Mouse (Mus musculus): Measurements from ENCODE around the gene Ocm. TPM values are rescaled to one million over a fixed set of nuclear protein-coding genes. Genes with fewer than 3 reads are reported as not detected.

The Ocm gene
- total and polyA plus RNA-seq, 3 experiments, result not detected

DNA sequence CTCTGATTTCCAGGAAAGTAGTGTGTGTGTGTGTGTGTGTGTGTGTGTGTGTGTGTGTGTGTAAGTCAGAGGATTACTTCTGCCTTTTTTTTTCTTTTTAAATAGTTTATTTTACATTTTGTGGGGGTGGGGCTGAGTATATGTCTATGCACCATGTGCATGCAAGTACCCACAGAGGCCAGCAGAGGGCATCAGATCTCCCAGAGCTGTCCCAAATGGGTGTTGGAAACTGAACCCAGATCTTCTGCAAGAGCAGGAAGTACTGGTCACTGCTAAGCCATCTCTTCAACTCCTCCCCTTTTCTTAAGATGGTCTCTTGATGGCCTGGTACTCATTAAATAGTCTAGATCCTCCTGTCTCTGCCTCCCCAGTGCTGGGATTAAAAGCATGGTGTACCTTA, 24.8 kb upstream of the Ocm start:
- Histone ChIP-seq H3K4me2 (ENCODE audit: insufficient read depth, low read depth, poor library complexity, severe bottlenecking) (no peak overlapping the region), H3K36me3 (replicated peaks in 1 of 2; ENCODE audit: control insufficient read depth in 1 of 2, insufficient read depth in 1 of 2, low read length in 1 of 2) (no peaks in the 10 kb centered on the region), H3K79me2 (replicated peaks; ENCODE audit: control insufficient read depth, extremely low read depth, insufficient read depth, poor library complexity, severe bottlenecking) (no peaks in the 10 kb centered on the region), H3K27ac (ENCODE audit: insufficient read depth, low read depth) (no peak overlapping the region), H3K4me3 (replicated peaks in 1 of 3; ENCODE audit: low read depth in 2 of 3, low read length in 2 of 3, poor library complexity in 1 of 3) (no peak overlapping the region), H3K9ac (ENCODE audit: insufficient read depth, low read depth) (no peak overlapping the region), H3K4me1 (ENCODE audit: control insufficient read depth in 1 of 2, insufficient read depth in 2 of 2) (peaks cover 0 to 11% of the 10 kb centered on the region in 2 experiments; a peak in 2 of 4 replicates), H3K9me3 (replicated peaks; ENCODE audit: low read length) (no peaks in the 10 kb centered on the region), H3K27me3 (replicated peaks) (no peaks in the 10 kb centered on the region)
- dilution Hi-C loops (cut with MboI; ENCODE audit: extremely low pct_ligation_motif_present, extremely low pct_unique_long_range_greater_than_20kb, low sequenced_read_pairs) (no loop called here), in situ Hi-C loops (cut with MboI; ENCODE audit: low pct_ligation_motif_present, low pct_unique_long_range_greater_than_20kb, low sequenced_read_pairs) (no loop called here)
- peak; percentile 42 for DNase-seq (ENCODE audit: extremely low read depth)
- TF ChIP-seq E2F4 (IDR thresholded peaks at IDR 0.05; ENCODE audit: insufficient replicate concordance, low read depth, low read length) (no peak), SMC3 (IDR thresholded peaks at IDR 0.05; ENCODE audit: low read depth, low read length) (peak; percentile 72), CTCF (conservative IDR thresholded peaks at IDR 0.05 in 1 of 2, IDR thresholded peaks at IDR 0.05 in 1 of 2; ENCODE audit: low read depth in 2 of 2, low read length in 2 of 2) (peak; percentile 30 to 76; a peak in 2 of 4 replicates), MYC (IDR thresholded peaks at IDR 0.05; ENCODE audit: low read depth, low read length) (peak; percentile 63; the same call in 1 of the 2 replicates), RAD21 (IDR thresholded peaks at IDR 0.05; ENCODE audit: low read depth, low read length) (peak; percentile 50)

DNA sequence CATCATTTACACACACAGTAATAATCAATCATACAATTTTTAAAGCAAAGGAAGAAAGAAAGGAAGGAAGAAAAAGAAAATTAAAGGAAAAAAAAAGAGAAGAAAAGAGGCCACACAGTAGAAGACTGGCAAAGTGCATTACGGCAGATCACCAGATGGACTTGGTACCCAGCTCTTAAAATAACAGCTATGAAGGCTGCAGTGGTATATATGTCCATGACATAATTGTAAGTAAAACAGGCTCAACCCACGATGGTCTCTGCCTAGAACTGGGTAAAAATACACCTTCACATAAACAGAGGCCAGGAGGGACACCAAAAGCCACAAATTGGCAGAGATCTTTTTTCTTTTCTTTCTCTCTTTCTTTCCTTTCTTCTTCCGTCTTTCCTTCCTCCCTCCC, 23.4 kb upstream of the Ocm start:
- in situ Hi-C loops (cut with MboI; ENCODE audit: low pct_ligation_motif_present, low pct_unique_long_range_greater_than_20kb, low sequenced_read_pairs) (loop anchor here (25.0 kb wide), 1 partner anchor 687 kb away; no protein-coding TSS in a partner anchor), dilution Hi-C loops (cut with MboI; ENCODE audit: extremely low pct_ligation_motif_present, extremely low pct_unique_long_range_greater_than_20kb, low sequenced_read_pairs) (no loop called here)
- H3K36me3 ChIP-seq (replicated peaks in 1 of 2; ENCODE audit: control insufficient read depth in 1 of 2, insufficient read depth in 1 of 2, low read length in 1 of 2), result no peaks in the 10 kb centered on the region
- H3K4me2 ChIP-seq (ENCODE audit: insufficient read depth, low read depth, poor library complexity, severe bottlenecking), result no peak overlapping the region
- H3K79me2 ChIP-seq (replicated peaks; ENCODE audit: control insufficient read depth, extremely low read depth, insufficient read depth, poor library complexity, severe bottlenecking), result no peaks in the 10 kb centered on the region
- TF ChIP-seq ZKSCAN1 (IDR thresholded peaks at IDR 0.05; ENCODE audit: borderline replicate concordance, low read depth, low read length) (no peak), NELFE (IDR thresholded peaks at IDR 0.05; ENCODE audit: low read depth, low read length) (no peak), E2F4 (IDR thresholded peaks at IDR 0.05; ENCODE audit: insufficient replicate concordance, low read depth, low read length) (no peak), MAZ (IDR thresholded peaks at IDR 0.05; ENCODE audit: low read depth, low read length) (no peak), IRF4 (IDR thresholded peaks at IDR 0.05; ENCODE audit: low read depth, low read length) (no peak), CTCF (conservative IDR thresholded peaks at IDR 0.05 in 1 of 2, IDR thresholded peaks at IDR 0.05 in 1 of 2; ENCODE audit: low read depth in 2 of 2, low read length in 2 of 2) (no peak), EP300 (IDR thresholded peaks at IDR 0.05; ENCODE audit: low read length) (no peak), NRF1 (IDR thresholded peaks at IDR 0.05; ENCODE audit: low read depth, low read length) (no peak), ELF1 (IDR thresholded peaks at IDR 0.05; ENCODE audit: low read depth, low read length) (no peak), USF1 (IDR thresholded peaks at IDR 0.05; ENCODE audit: low read depth, low read length) (no peak), RCOR1 (conservative IDR thresholded peaks at IDR 0.05; ENCODE audit: low read depth, low read length) (no peak), POLR2A (IDR thresholded peaks at IDR 0.05; ENCODE audit: low read depth, low read length) (no peak), BHLHE40 (IDR thresholded peaks at IDR 0.05; ENCODE audit: low read depth, low read length) (no peak), JUN (IDR thresholded peaks at IDR 0.05; ENCODE audit: insufficient read depth, low read depth, low read length) (no peak), MXI1 (IDR thresholded peaks at IDR 0.05; ENCODE audit: low read depth, low read length) (no peak), ZC3H11A (IDR thresholded peaks at IDR 0.05; ENCODE audit: low read depth, low read length) (no peak), MAFK (IDR thresholded peaks at IDR 0.05; ENCODE audit: insufficient replicate concordance, low read length) (no peak)
- H3K9me3 ChIP-seq (replicated peaks; ENCODE audit: low read length), result no peaks in the 10 kb centered on the region
- no peak overlapping the region for H3K27ac ChIP-seq (ENCODE audit: insufficient read depth, low read depth)
- no peak overlapping the region for H3K9ac ChIP-seq (ENCODE audit: insufficient read depth, low read depth)
- H3K27me3 ChIP-seq (replicated peaks), result no peaks in the 10 kb centered on the region
- H3K4me3 ChIP-seq (replicated peaks in 1 of 3; ENCODE audit: low read depth in 2 of 3, low read length in 2 of 3, poor library complexity in 1 of 3), result no peak overlapping the region
- DNase-seq (ENCODE audit: extremely low read depth), result no peak
- H3K4me1 ChIP-seq (ENCODE audit: control insufficient read depth in 1 of 2, insufficient read depth in 2 of 2), result peaks cover 0 to 11% of the 10 kb centered on the region in 2 experiments; a peak in 2 of 4 replicates

Data from CH12.LX (cell line).